Mouse (Mus musculus) spleen, adult 2 months (tissue): ENCODE results near the gene Ugt1a6a.

ENCODE experiments used
- CTCF ChIP-seq: fragments of 200-500 bp; IDR thresholded peaks from 2 replicates; pipeline ENCODE4 v1.5.1; 2011; ENCODE audit warnings: mild to moderate bottlenecking, inconsistent platforms; ENCODE audit not compliant: insufficient read depth, insufficient read length, insufficient replicate concordance; ENCODE audit errors: extremely low read depth
- POLR2A ChIP-seq: fragments of 200-500 bp; IDR thresholded peaks from 2 replicates; pipeline ENCODE4 v1.6.1; 2011; ENCODE audit warnings: low read depth, low read length, inconsistent platforms

- TF ChIP-seq CTCF (no peak), POLR2A (no peak)
Observed at GRCm38 (mm10) chr1:88217144-88217543, 82.5 kb downstream of the Ugt1a6a start.
